Mouse (Mus musculus) intestine, postnatal 0 days (tissue): ENCODE data around the gene Fbll1. TPM values are rescaled to one million over a fixed set of nuclear protein-coding genes. Genes with fewer than 3 reads are reported as not detected.

Experiments
- ATAC-seq: fragments of 200-750 bp; cut with Nextera tagmentation; 2 replicates; pipeline ENCODE4 v1.8.0; 2017; ENCODE audit warnings: mild to moderate bottlenecking, moderate TSS enrichment, moderate library complexity
- H3K27ac ChIP-seq: fragments of 300-500 bp; sonication (generic); 2 replicates; pipeline ENCODE4 v1.5.1; 2014; ENCODE audit warnings: mild to moderate bottlenecking, low read depth, low read length, moderate library complexity
- H3K27me3 ChIP-seq: fragments of 300-500 bp; sonication (generic); replicated peaks from 2 replicates; pipeline ENCODE4 v1.6.1; 2014; ENCODE audit warnings: low read length, mixed read lengths; ENCODE audit not compliant: control insufficient read depth, insufficient read depth
- H3K36me3 ChIP-seq: fragments of 300-500 bp; sonication (generic); 2 replicates; pipeline ENCODE4 v1.6.1; 2014; ENCODE audit warnings: mild to moderate bottlenecking, moderate library complexity; ENCODE audit not compliant: control insufficient read depth, insufficient read depth
- H3K4me1 ChIP-seq: fragments of 300-500 bp; sonication (generic); replicated peaks from 2 replicates; pipeline ENCODE4 v1.6.1; 2014; ENCODE audit warnings: antibody characterized with exemption, low read length, mixed read lengths; ENCODE audit not compliant: control insufficient read depth, insufficient read depth
- H3K4me2 ChIP-seq: fragments of 300-500 bp; sonication (generic); replicated peaks from 2 replicates; pipeline ENCODE4 v1.6.1; 2014; ENCODE audit warnings: low read depth, mild to moderate bottlenecking, moderate library complexity
- H3K4me3 ChIP-seq: fragments of 300-500 bp; sonication (generic); 2 replicates; pipeline ENCODE4 v1.5.1; 2014; ENCODE audit warnings: low read depth, low read length
- H3K9ac ChIP-seq: fragments of 300-500 bp; sonication (generic); 2 replicates; pipeline ENCODE4 v1.6.1; 2014; ENCODE audit warnings: mild to moderate bottlenecking, low read depth, low read length
- H3K9me3 ChIP-seq: fragments of 300-500 bp; sonication (generic); 2 replicates; pipeline ENCODE4 v1.6.1; 2016; ENCODE audit warnings: mixed run types; ENCODE audit not compliant: control insufficient read depth
- CTCF ChIP-seq: sonication (generic); IDR thresholded peaks from 2 replicates; pipeline ENCODE4 v1.5.1; 2016; ENCODE audit warnings: low read depth, mild to moderate bottlenecking, control low read depth, antibody characterized with exemption, moderate library complexity
- WGBS: fragments of 180-500 bp; shearing (Covaris S2); extraction: QIAGEN DNeasy Blood & Tissue Kit; methylation state at CpG from one replicate; pipeline ENCODE4 v1.1.7; 2014; 5-methylcytosine and 5-hydroxymethylcytosine counted together
- polyA plus RNA-seq: library from polyadenylated mRNA; unstranded; fragments of >200 nt; fragmentation: Nextera tagmentation; extraction: Ambion mirVana; gene quantifications from 2 replicates; pipeline ENCODE4 v1.2.1, GENCODE M21; 2015

Fbll1 gene
- polyA plus RNA-seq, 1 experiment from 2014 or later, result 0.69 TPM

GRCm38 (mm10) chr11:35788443-35788842, 10.2 kb downstream of the Fbll1 start:
- H3K9me3 ChIP-seq, result no peaks in the 10 kb centered on the region
- 77% methylated on average over 2 of the region's 2 CpGs for WGBS

GRCm38 (mm10) chr11:35784537-35784936, 14.1 kb downstream of the Fbll1 start:
- no peak overlapping the region for H3K4me3 ChIP-seq

More at GRCm38 (mm10) chr11:35788443-35788842, 10.2 kb downstream of the Fbll1 start:
- no peak overlapping the region for H3K4me3 ChIP-seq
- H3K27ac ChIP-seq, result no peak overlapping the region
- ATAC-seq, result no peak
- peaks cover 43% of the 10 kb centered on the region for H3K36me3 ChIP-seq
- H3K4me1 ChIP-seq, result no peaks in the 10 kb centered on the region
- no peaks in the 10 kb centered on the region for H3K27me3 ChIP-seq
- H3K4me2 ChIP-seq, result no peak overlapping the region
- H3K9ac ChIP-seq, result no peak overlapping the region
- TF ChIP-seq CTCF, result no peak

GRCm38 (mm10) chr11:35784002-35784401, 14.7 kb downstream of the Fbll1 start:
- H3K9ac ChIP-seq, result no peak overlapping the region
- peaks cover 46% of the 10 kb centered on the region for H3K36me3 ChIP-seq
- no peaks in the 10 kb centered on the region for H3K9me3 ChIP-seq
- H3K4me3 ChIP-seq, result no peak overlapping the region
- H3K27ac ChIP-seq, result peak overlapping the region; percentile 30; the same call in 1 of the 2 replicates
- 0 out of 2 replicates have a peak, but pooled peaks cover 3% of the 10 kb centered on the region for H3K4me1 ChIP-seq
- no peak overlapping the region for H3K4me2 ChIP-seq
- ATAC-seq, result no peak
- H3K27me3 ChIP-seq, result no peaks in the 10 kb centered on the region
- no peak for TF ChIP-seq CTCF
- 58% methylated on average over 3 of the region's 3 CpGs for WGBS

More at GRCm38 (mm10) chr11:35784537-35784936, 14.1 kb downstream of the Fbll1 start:
- no peak for TF ChIP-seq CTCF
- no peak overlapping the region for H3K9ac ChIP-seq
- H3K27ac ChIP-seq, result 0 out of 2 replicates have a peak overlapping the region, but pooled peaks have one; percentile 30
- H3K27me3 ChIP-seq, result no peaks in the 10 kb centered on the region
- H3K9me3 ChIP-seq, result no peaks in the 10 kb centered on the region
- H3K4me2 ChIP-seq, result no peak overlapping the region
- 0 out of 2 replicates have a peak, but pooled peaks cover 3% of the 10 kb centered on the region for H3K4me1 ChIP-seq
- ATAC-seq, result no peak
- H3K36me3 ChIP-seq, result peaks cover 45% of the 10 kb centered on the region
- 93% methylated on average over 4 of the region's 4 CpGs for WGBS

- peak; percentile 67 for TF ChIP-seq CTCF
- H3K36me3 ChIP-seq, result peaks cover 54% of the 10 kb centered on the region
- H3K27ac ChIP-seq, result peak overlapping the region; percentile 62
- H3K4me3 ChIP-seq, result no peak overlapping the region
- WGBS, result 52% methylated on average over 5 of the region's 5 CpGs
- no peak overlapping the region for H3K9ac ChIP-seq
- H3K27me3 ChIP-seq, result no peaks in the 10 kb centered on the region
- peak; percentile 79 for ATAC-seq
- no peaks in the 10 kb centered on the region for H3K9me3 ChIP-seq
- no peak overlapping the region for H3K4me2 ChIP-seq
- 0 out of 2 replicates have a peak, but pooled peaks cover 3% of the 10 kb centered on the region for H3K4me1 ChIP-seq
These were observed 15.6 kb downstream of the Fbll1 start for GRCm38 (mm10) chr11:35783038-35783437.

DNA sequence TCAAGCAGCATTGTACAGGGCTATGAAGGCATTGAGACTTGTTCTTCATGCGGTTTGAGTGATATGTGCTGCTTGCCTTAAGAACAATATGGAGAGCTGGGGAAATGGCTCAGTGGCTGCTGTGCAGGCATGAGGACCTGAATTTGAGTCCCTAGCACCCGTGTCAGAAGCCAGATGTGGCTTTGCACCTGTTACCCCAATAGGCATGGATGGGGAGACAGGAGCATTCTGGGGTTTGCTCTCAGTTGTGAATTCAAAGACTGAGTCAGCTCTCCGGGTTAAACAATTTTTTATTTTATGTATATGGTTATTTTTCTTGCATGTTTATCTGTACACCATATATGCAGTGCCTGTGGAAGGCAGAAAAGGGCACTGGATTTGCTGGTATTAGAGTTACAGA, 16.2 kb downstream of the Fbll1 start:
- 94% methylated on average over 3 of the region's 3 CpGs for WGBS
- H3K36me3 ChIP-seq, result peaks cover 60% of the 10 kb centered on the region

DNA sequence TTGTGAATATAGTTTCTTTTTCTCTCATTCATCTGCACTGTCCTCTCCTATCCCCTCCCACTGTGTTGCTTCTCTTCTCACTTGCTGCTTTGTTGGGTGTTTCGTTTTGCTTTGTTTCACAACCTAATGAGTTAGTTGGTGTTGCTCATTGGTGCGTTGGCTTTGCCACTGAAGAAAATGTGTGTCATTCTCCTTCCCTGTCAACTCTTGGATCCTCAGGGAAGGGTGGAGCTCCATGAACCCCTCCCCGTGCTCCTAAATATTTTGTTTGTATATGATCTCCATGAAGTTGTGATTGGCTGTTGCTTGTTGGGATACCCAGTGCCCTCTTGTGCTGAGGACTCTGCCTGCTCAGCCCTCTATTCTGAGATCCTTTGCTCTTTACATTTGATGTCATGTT, 18.3 kb downstream of the Fbll1 start:
- H3K4me3 ChIP-seq, result no peak overlapping the region
- H3K4me1 ChIP-seq, result 0 out of 2 replicates have a peak, but pooled peaks cover 3% of the 10 kb centered on the region
- no peak overlapping the region for H3K9ac ChIP-seq
- TF ChIP-seq CTCF, result no peak
- no peak overlapping the region for H3K27ac ChIP-seq
- no peaks in the 10 kb centered on the region for H3K27me3 ChIP-seq
- WGBS, result 75% methylated on average over 3 of the region's 3 CpGs
- H3K4me2 ChIP-seq, result no peak overlapping the region
- no peaks in the 10 kb centered on the region for H3K9me3 ChIP-seq
- H3K36me3 ChIP-seq, result peaks cover 66% of the 10 kb centered on the region
- no peak for ATAC-seq

More for the DNA sequence above, 16.2 kb downstream of the Fbll1 start:
- H3K4me2 ChIP-seq, result no peak overlapping the region
- ATAC-seq, result no peak
- H3K4me1 ChIP-seq, result 0 out of 2 replicates have a peak, but pooled peaks cover 3% of the 10 kb centered on the region
- no peaks in the 10 kb centered on the region for H3K9me3 ChIP-seq
- no peaks in the 10 kb centered on the region for H3K27me3 ChIP-seq
- H3K9ac ChIP-seq, result no peak overlapping the region
- peak overlapping the region; percentile 62; the same call in 1 of the 2 replicates for H3K27ac ChIP-seq
- H3K4me3 ChIP-seq, result no peak overlapping the region
- no peak for TF ChIP-seq CTCF

DNA sequence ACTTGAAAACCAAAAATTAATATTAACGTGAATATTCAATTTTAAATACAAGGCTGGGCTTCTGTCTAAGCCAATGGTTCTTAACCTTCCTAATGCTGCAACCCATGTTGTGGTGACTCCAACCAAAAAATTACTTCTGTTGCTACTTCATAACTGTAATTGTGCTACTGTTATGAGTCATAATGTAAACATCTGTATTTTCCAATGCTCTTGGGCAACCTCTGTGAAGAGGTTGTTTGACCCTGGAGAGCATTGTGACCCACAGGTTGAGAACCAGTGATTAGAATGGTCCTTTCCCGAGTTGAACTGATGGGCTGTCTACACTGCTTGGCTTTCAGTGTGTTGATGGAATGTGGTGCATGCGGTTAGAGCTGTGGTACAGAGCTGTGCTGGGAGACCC, 22.2 kb downstream of the Fbll1 start:
- 83% methylated on average over 3 of the region's 3 CpGs for WGBS
- no peak for ATAC-seq
- no peaks in the 10 kb centered on the region for H3K27me3 ChIP-seq
- TF ChIP-seq CTCF, result no peak
- H3K4me1 ChIP-seq, result 0 out of 2 replicates have a peak, but pooled peaks cover 3% of the 10 kb centered on the region
- peaks cover 32% of the 10 kb centered on the region for H3K36me3 ChIP-seq
- H3K9ac ChIP-seq, result no peak overlapping the region
- no peaks in the 10 kb centered on the region for H3K9me3 ChIP-seq
- H3K4me3 ChIP-seq, result no peak overlapping the region
- H3K27ac ChIP-seq, result no peak overlapping the region
- H3K4me2 ChIP-seq, result no peak overlapping the region
